Mouse (Mus musculus) embryo, embryonic 9.5 days (tissue): ENCODE measurements around the gene Gm43064.

Experiments
- DNase-seq: peaks from one replicate; pipeline ENCODE4 v3.0.0-alpha.2; 2017; ENCODE audit errors: extremely low spot score

Gm43064 gene

GRCm38 (mm10) chr3:103853804-103854203 lies 44.4 kb downstream of the Gm43064 start:
- DNase-seq: no peak

GRCm38 (mm10) chr3:103857036-103857805 lies 47.8 kb downstream of the Gm43064 start:
- DNase-seq: no peak

- no peak for DNase-seq
These were observed 48.7 kb downstream of the Gm43064 start for GRCm38 (mm10) chr3:103857977-103858563.

GRCm38 (mm10) chr3:103858881-103859801 lies 49.8 kb downstream of the Gm43064 start, which contains the start of gene Ptpn22:
Ptpn22 (plus strand) TSS chr3:103859795.
- DNase-seq: no peak

- DNase-seq: no peak
These were observed 50.5 kb downstream of the Gm43064 start for GRCm38 (mm10) chr3:103859851-103860391.

GRCm38 (mm10) chr3:103862721-103863220 lies 53.4 kb downstream of the Gm43064 start:
- DNase-seq: no peak

GRCm38 (mm10) chr3:103864200-103864599 lies 54.8 kb downstream of the Gm43064 start:
- DNase-seq: no peak

GRCm38 (mm10) chr3:103867424-103867971 lies 58.1 kb downstream of the Gm43064 start:
- DNase-seq: no peak

- DNase-seq: no peak
These were observed 58.6 kb downstream of the Gm43064 start for GRCm38 (mm10) chr3:103868008-103868407.

- no peak for DNase-seq
These were observed 63.3 kb downstream of the Gm43064 start for GRCm38 (mm10) chr3:103872663-103873098.

- no peak for DNase-seq
These were observed 65.0 kb downstream of the Gm43064 start for GRCm38 (mm10) chr3:103874329-103874728.

GRCm38 (mm10) chr3:103885946-103886345 lies 76.6 kb downstream of the Gm43064 start:
- no peak for DNase-seq

GRCm38 (mm10) chr3:103887581-103887980 lies 78.2 kb downstream of the Gm43064 start:
- peak; percentile 33 for DNase-seq
